Mouse (Mus musculus) olfactory bulb, adult 2 months (tissue): Measurements from ENCODE around the gene Pick1.

Experiments used
- CTCF ChIP-seq: fragments of 200-500 bp; IDR thresholded peaks from 2 replicates; pipeline ENCODE4 v1.5.1; 2012; ENCODE audit warnings: low read depth, mild to moderate bottlenecking, low read length, moderate library complexity; ENCODE audit not compliant: insufficient read depth
- POLR2A ChIP-seq: fragments of 200-500 bp; IDR thresholded peaks from 2 replicates; pipeline ENCODE4 v1.6.1; 2012; ENCODE audit warnings: mild to moderate bottlenecking, low read depth, low read length, moderate library complexity; ENCODE audit not compliant: insufficient read depth

DNA sequence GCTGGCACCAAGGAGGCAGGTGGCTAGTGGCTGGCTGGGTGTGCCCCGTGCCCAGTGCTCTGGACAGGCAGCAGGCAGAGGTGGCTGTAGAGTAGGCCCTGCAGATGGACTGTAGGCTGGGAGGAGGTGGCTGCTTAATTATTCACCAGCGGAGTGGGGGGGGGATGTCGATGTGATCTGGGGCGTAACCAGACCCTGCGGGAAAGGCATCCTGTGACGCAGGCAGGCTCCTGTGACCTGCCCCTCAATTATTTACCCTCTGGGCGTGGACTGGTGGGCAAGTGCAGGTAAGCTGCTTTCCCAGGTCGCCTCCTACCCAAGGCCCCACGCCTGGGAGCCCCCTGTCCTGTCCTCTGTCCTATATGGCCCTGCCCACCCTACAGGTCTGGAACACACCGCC lies 56.4 kb downstream of the Pick1 start, which contains the start of gene Baiap2l2:
- TF ChIP-seq CTCF (no peak), POLR2A (no peak)
